Mouse (Mus musculus) heart, embryonic 13.5 days (tissue): ENCODE measurements at regions not wholly inside any gene's neighbourhood (a gene's known extent, or its start where the extent isn't known, plus 50 kb on each side); places are given as distances from the start of the nearest gene placed in this dataset.

Experiments
- ATAC-seq: fragments of 200-750 bp; cut with Nextera tagmentation; 2 replicates; pipeline ENCODE4 v1.8.0; 2017; ENCODE audit warnings: moderate TSS enrichment; ENCODE audit not compliant: insufficient number of reproducible peaks, low FRiP score, low TSS enrichment; ENCODE audit errors: extremely low read depth
- H3K27ac ChIP-seq: fragments of 300-500 bp; sonication (generic); replicated peaks from 2 replicates; pipeline ENCODE4 v1.5.1; 2015; ENCODE audit warnings: moderate library complexity, mild to moderate bottlenecking, inconsistent platforms
- H3K27me3 ChIP-seq: fragments of 300-500 bp; sonication (generic); replicated peaks from 2 replicates; pipeline ENCODE4 v1.6.1; 2015; ENCODE audit warnings: mild to moderate bottlenecking, inconsistent platforms
- H3K36me3 ChIP-seq: fragments of 300-500 bp; sonication (generic); 2 replicates; pipeline ENCODE4 v1.6.1; 2015; ENCODE audit warnings: mild to moderate bottlenecking, inconsistent platforms
- H3K4me1 ChIP-seq: fragments of 300-500 bp; sonication (generic); 2 replicates; pipeline ENCODE4 v1.6.1; 2015; ENCODE audit warnings: inconsistent platforms
- H3K4me2 ChIP-seq: fragments of 300-500 bp; sonication (generic); 2 replicates; pipeline ENCODE4 v1.6.1; 2015; ENCODE audit warnings: inconsistent platforms, mild to moderate bottlenecking, moderate library complexity
- H3K4me3 ChIP-seq: fragments of 300-500 bp; sonication (generic); 2 replicates; pipeline ENCODE4 v1.5.1; 2015; ENCODE audit warnings: moderate library complexity, mild to moderate bottlenecking, inconsistent platforms
- H3K9ac ChIP-seq: fragments of 300-500 bp; sonication (generic); 2 replicates; pipeline ENCODE4 v1.6.1; 2015; ENCODE audit warnings: inconsistent platforms, mild to moderate bottlenecking, moderate library complexity
- H3K9me3 ChIP-seq: fragments of 300-500 bp; sonication (generic); 2 replicates; pipeline ENCODE4 v1.6.1; 2016; ENCODE audit warnings: inconsistent platforms
- WGBS: fragments of 180-500 bp; shearing (Covaris S2); methylation state at CpG from one replicate; pipeline ENCODE4 v1.1.7; 2015; ENCODE audit warnings: mixed read lengths; 5-methylcytosine and 5-hydroxymethylcytosine counted together

- WGBS, result 75% methylated on average over 10 of the region's 10 CpGs
- Histone ChIP-seq H3K4me1 (no peaks in the 10 kb centered on the region), H3K4me2 (no peak overlapping the region), H3K4me3 (no peak overlapping the region), H3K27me3 (no peaks in the 10 kb centered on the region), H3K27ac (no peak overlapping the region), H3K9me3 (no peaks in the 10 kb centered on the region), H3K9ac (no peak overlapping the region), H3K36me3 (no peaks in the 10 kb centered on the region)
- no peak for ATAC-seq
Observed at GRCm38 (mm10) chr7:37421704-37422103, 351.7 kb downstream of the Zfp536 start.
